Mouse (Mus musculus) gastrocnemius, postnatal 4 days (tissue): ENCODE measurements around the gene Gjd2. TPM values are rescaled to one million over a fixed set of nuclear protein-coding genes. Genes with fewer than 3 reads are reported as not detected.

Experiments used
- DNase-seq, 2 experiments: peaks; one replicate each; pipeline ENCODE4 v3.0.0; 2021 to 2022; ENCODE audit warnings: low spot score in 2 of 2, mixed read lengths in 2 of 2
- long read RNA-seq, 2 experiments: library from polyadenylated mRNA; stranded (forward); transcript quantifications; one replicate each; pipeline ENCODE4 v2.0.0; 2021
- total RNA-seq, 2 experiments: library from RNA; stranded (reverse); gene quantifications; 2 replicates each; pipeline ENCODE4 v1.2.3; 2021

Gjd2 gene
- under 1 TPM in 1 of 2 experiments, not detected in 1; 0.15 TPM for total RNA-seq
- long read RNA-seq, experiment 1: 0 reads
- long read RNA-seq, experiment 2: 0 reads

DNA sequence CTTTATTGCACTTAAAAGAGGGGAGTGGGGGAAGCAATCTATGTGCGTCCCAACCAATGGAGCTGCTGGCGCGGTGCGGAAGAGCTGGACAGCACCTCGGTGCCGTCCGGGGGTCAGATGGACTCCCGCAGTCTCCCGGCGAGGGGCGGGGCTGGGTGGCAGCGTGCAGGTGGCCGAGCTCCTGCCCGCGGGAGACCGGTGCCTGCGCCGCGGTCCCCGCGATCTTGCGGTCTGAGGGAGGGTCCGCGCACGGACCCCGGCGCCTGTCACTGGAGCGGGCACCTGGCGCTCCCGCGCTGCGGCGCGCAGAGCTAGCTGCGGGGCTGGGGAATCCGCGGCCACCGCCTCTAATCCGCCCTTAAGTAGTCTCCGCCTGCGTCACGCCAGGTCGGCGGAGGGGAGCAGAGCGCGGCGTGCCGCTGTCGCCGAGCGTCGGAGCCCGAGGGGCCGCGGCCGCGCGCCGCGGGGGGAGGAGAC is at the start of gene Gjd2:
Gjd2 (minus strand) TSS at position 325 of the 477 bp plus-strand sequence.
- no peak for DNase-seq

GRCm38 (mm10) chr2:114060071-114060591 is 46.7 kb upstream of the Gjd2 start:
- no peak for DNase-seq

DNA sequence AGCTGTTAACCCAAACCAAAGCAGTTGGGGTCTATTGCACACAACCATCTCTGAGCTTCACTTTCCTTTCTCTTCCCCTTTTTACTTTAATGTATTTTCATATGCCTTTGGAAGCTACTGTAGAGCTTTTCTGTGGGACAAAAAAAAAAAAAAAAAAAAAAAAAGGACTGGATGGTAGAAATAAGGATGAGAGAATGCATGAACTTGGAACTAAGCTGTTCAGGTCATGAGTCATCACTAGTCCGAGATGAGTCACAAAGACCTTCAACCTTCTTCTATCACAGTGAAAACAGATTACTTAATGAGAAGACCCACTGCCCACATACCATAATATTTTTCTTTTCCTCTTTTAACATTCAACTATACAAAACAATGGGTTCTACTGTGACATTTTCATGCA is 46.2 kb upstream of the Gjd2 start:
- DNase-seq: no peak

GRCm38 (mm10) chr2:114058226-114058796 is 44.9 kb upstream of the Gjd2 start:
- DNase-seq: no peak

- peak in 1 of 2 experiments; percentile 44 for DNase-seq
These were observed 44.0 kb upstream of the Gjd2 start for GRCm38 (mm10) chr2:114057303-114057853.

- DNase-seq: no peak
These were observed 40.7 kb upstream of the Gjd2 start for GRCm38 (mm10) chr2:114054129-114054528.

- peak; percentile 23 to 49 for DNase-seq
These were observed 39.5 kb upstream of the Gjd2 start, which contains the start of gene Actc1 for GRCm38 (mm10) chr2:114052696-114053598. Actc1 (minus strand) TSS chr2:114053548.

DNA sequence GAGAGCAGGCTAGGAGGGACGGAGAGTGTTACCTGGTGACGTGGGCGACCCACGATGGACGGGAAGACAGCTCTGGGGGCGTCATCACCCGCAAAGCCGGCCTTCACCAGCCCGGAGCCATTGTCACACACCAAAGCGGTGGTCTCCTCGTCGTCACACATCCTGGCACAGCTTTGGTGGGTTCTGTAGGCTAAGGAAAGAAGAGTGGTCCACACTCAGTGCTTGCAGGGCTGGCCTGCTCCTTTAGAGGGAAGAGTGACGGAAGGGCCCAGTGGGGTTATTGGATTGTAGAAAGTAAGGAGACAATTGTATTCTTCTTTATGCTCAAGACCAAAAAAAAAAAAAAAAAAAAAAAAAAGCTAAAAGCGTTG is 38.4 kb upstream of the Gjd2 start:
- no peak for DNase-seq

DNA sequence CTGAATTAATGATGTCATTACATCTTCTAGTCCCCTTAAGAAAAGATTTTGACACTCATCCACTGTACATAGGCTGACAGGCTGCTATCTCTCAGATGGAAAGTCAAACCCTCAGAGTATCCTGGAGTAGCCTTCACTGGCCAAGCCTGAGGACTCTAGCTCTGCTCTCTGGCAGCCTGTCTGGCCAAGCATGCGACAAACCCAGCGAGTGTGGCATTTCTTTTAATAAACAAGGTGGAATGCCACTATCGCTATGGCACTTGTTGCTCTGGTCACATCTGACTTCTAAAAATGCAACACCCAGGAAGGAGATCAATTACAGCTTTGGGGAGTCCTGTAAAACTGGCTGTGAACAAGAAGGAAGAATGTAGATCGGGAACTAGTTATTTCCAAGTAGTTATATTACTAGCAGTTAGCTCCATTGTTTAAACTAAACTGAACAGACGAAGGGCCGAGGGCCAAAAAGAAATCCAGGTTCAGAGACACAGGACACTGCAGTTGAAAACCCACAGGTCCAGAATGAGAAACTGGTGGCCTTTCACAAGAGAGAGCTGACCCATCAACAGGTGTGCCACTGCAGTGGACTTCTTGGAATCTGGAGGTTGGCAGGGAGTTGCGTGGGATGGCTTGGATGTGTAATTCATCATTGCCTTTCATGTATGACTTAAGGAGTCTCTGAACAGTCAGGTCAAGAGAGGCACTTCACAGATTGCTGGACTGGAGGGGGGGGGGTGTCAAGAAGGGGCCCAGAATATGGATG is 37.9 kb upstream of the Gjd2 start:
- no peak for DNase-seq

DNA sequence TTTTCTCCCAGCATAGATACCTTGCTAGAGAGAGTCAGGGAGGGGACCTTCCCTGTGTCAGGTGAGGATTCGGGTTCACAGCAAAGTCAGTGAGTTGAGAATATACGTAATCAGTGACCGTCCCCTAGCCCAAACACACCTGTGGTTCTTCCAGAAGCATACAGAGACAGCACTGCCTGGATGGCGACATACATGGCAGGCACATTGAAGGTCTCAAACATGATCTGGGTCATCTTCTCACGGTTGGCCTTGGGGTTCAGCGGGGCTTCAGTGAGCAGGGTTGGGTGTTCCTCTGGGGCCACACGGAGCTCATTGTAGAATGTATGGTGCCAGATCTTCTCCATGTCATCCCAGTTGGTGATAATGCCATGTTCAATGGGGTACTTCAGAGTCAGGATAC is 36.7 kb upstream of the Gjd2 start:
- no peak for DNase-seq

DNA sequence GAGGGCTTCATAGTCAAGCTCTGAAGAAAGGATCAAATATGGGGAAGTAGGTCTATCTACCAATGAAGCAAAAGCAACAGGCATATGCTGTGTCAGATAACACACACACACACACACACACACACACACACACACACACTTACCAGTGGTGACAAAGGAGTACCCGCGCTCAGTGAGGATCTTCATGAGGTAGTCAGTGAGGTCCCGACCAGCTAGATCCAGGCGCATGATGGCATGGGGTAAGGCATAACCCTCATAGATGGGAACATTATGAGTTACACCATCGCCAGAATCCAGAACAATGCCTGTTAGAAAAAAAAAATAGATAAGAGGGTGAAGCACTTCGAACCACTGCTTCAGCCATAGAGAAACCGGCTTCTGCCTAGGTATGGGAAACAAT is 36.0 kb upstream of the Gjd2 start:
- no peak for DNase-seq

DNA sequence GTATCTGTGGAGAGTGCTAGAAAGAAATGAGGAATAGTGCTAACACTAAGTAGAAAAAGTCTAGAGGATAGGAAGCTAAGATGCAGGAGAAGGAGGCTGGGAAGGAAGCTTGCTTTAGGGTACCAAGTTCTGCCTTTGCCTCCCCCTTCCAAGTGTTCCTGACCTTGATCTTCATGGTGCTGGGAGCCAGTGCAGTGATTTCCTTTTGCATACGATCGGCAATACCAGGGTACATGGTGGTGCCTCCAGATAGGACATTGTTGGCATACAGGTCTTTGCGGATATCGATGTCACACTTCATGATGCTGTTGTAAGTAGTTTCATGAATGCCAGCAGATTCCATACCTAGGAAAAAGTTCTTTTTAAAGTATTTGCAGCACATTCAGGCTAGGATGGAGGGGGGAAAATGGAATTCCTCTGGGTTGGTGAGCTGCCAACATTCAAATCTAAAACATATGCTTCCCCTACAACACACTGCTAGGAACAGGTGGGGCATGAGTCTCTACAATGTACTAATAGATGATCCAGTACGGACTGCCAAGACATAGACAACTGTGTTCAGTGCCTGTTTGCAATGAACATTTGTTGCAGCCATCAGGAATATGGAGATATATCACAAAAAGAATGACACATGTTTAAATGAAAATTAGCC is 34.7 kb upstream of the Gjd2 start:
- no peak for DNase-seq

- DNase-seq: no peak
These were observed 32.8 kb upstream of the Gjd2 start for GRCm38 (mm10) chr2:114046151-114046664.

DNA sequence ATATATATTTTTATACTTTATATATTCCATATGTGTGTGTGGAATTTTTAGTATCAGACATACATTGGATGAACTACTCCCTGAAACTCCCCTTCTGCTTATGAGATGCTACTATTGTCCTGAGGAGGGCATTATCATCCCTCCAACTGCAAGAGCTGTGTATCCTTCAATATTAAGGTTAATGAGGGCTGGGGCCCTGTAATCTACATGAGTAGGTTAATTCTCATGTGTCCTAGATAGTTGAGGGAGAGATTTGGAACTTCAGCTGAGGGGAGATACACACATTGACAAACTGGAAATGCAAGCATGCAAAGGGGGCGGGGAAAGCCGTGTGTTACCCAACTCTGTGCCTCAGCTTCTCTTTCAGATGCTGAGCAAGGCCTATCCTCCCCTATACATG is 24.5 kb upstream of the Gjd2 start:
- DNase-seq: no peak

GRCm38 (mm10) chr2:114032259-114032658 is 18.8 kb upstream of the Gjd2 start:
- no peak for DNase-seq

DNA sequence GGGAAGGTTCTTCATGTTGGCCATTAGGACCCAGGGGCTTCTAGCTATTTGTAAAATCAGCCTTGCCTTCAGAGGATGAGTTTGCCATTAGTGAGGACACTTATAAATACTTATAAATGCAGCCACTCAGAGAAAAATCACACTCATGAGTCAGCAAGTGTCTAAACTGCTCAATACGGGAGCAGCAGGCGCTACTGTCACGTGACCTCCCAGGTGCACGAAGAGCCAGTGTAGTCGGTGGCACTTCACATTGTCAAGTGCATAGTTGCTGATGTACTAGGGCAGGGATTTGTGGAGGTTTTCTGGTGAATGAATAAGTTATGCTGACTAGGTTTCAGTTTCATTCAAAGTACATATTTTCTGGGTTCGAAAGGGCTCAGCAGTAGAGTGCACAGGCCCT is 10.0 kb upstream of the Gjd2 start:
- no peak for DNase-seq

GRCm38 (mm10) chr2:114020210-114020563 is 6.8 kb upstream of the Gjd2 start:
- no peak for DNase-seq

- no peak for DNase-seq
These were observed 6.2 kb upstream of the Gjd2 start for GRCm38 (mm10) chr2:114019474-114020209.

- DNase-seq: no peak
These were observed 4.7 kb upstream of the Gjd2 start for GRCm38 (mm10) chr2:114018136-114018535.

GRCm38 (mm10) chr2:114014839-114015238 is 1.4 kb upstream of the Gjd2 start:
- DNase-seq: no peak
